Mouse (Mus musculus): Measurements from ENCODE around the gene Ndst4. TPM values are rescaled to one million over a fixed set of nuclear protein-coding genes. Genes with fewer than 3 reads are reported as not detected.

Ndst4 gene
- polyA plus RNA-seq, 1 experiment from 2014 or later = 0.12 TPM

DNA sequence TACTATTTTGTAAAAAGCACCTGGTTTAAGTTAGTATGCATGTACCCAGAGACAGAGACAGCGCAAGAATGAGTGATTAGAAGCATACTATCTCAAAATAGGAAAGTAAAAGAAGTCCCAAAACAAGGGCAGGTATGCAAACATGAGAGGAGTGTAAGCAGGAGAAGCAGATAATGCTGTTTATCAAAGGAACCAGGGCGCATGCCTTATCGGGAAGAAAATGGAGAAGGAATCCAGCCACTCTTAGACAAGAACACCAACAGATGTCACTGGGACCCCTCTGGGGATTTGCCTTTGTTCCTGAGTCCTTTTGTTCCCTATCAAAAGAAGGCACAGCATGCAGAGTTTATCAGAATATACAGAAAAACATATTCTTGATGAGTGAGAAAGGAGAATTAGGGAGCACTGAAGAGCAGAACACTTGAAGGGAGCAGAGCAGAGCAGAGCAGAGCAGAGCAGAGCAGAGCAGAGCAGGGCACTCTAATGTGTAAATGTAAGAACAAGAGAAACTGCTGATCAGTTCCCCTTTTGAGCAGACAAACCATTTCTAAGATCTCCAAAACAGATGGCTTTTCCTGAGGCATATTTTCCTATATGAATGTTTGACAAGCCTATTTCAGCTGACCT, 251.2 kb downstream of the Ndst4 start:
- H3K36me3 ChIP-seq (ENCODE audit: insufficient read depth, low read length) = no peaks in the 10 kb centered on the region
- no peak overlapping the region for H3K4me2 ChIP-seq (replicated peaks; ENCODE audit: low read depth, low read length)
- no peaks in the 10 kb centered on the region for H3K9me3 ChIP-seq (ENCODE audit: low read length)
- H3K4me1 ChIP-seq (ENCODE audit: insufficient read depth, low read length) = no peaks in the 10 kb centered on the region
- H3K27ac ChIP-seq (ENCODE audit: low read length) = no peak overlapping the region
- WGBS = 77% methylated on average over 3 of the region's 3 CpGs
- no peaks in the 10 kb centered on the region for H3K27me3 ChIP-seq (ENCODE audit: insufficient read depth, low read length)
- H3K9ac ChIP-seq (replicated peaks; ENCODE audit: low read length) = no peak overlapping the region
- H3K4me3 ChIP-seq (ENCODE audit: low read length) = no peak overlapping the region
- no peak for ATAC-seq (ENCODE audit: low FRiP score, low TSS enrichment)

DNA sequence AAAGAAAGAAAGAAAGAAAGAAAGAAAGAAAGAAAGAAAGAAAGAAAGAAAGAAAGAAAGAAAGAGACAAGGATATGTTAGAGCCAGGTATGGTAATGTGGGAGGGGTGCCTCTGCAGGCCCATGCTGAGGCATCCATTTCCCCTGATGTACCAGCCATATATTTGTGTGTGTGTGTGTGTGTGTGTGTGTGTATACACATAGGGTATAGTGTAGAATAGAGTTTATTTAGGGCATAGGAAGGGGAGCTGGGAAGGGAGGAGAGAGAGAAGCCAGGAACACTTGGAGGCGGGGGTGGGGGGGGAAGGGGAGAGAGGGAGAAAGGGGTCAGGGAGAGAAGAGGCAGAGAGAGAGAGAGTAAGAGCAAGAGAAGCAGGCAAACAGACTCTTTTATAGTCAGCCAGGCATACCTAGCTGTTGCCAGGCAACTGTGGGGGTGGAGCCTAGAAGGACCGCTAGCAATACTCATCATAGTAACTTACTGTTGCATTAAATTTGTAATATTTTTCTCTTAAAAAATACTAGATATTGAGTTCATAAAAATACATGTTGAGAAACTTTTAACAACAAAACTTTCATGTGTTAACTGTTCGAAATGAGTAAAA, 256.3 kb downstream of the Ndst4 start:
- H3K4me2 ChIP-seq (replicated peaks; ENCODE audit: low read depth, low read length) = no peak overlapping the region
- H3K4me3 ChIP-seq (ENCODE audit: low read length) = no peak overlapping the region
- no peaks in the 10 kb centered on the region for H3K9me3 ChIP-seq (ENCODE audit: low read length)
- no peak overlapping the region for H3K9ac ChIP-seq (replicated peaks; ENCODE audit: low read length)
- WGBS = 69% methylated on average over 3 of the region's 3 CpGs
- no peaks in the 10 kb centered on the region for H3K27me3 ChIP-seq (ENCODE audit: insufficient read depth, low read length)
- H3K4me1 ChIP-seq (ENCODE audit: insufficient read depth, low read length) = no peaks in the 10 kb centered on the region
- no peak for ATAC-seq (ENCODE audit: low FRiP score, low TSS enrichment)
- no peak overlapping the region for H3K27ac ChIP-seq (ENCODE audit: low read length)
- no peaks in the 10 kb centered on the region for H3K36me3 ChIP-seq (ENCODE audit: insufficient read depth, low read length)

- 61% methylated on average over 2 of the region's 2 CpGs for WGBS
Observed at GRCm38 (mm10) chr3:125660884-125661532, 257.1 kb downstream of the Ndst4 start.

GRCm38 (mm10) chr3:125673997-125674794, 270.3 kb downstream of the Ndst4 start:
- no peaks in the 10 kb centered on the region for H3K9me3 ChIP-seq (ENCODE audit: low read length)
- 63% methylated on average over 9 of the region's 9 CpGs for WGBS
- no peak for ATAC-seq (ENCODE audit: low FRiP score, low TSS enrichment)
- no peak overlapping the region for H3K27ac ChIP-seq (ENCODE audit: low read length)
- no peak overlapping the region for H3K4me2 ChIP-seq (replicated peaks; ENCODE audit: low read depth, low read length)
- H3K4me3 ChIP-seq (ENCODE audit: low read length) = no peak overlapping the region
- no peaks in the 10 kb centered on the region for H3K36me3 ChIP-seq (ENCODE audit: insufficient read depth, low read length)
- H3K4me1 ChIP-seq (ENCODE audit: insufficient read depth, low read length) = no peaks in the 10 kb centered on the region
- no peaks in the 10 kb centered on the region for H3K27me3 ChIP-seq (ENCODE audit: insufficient read depth, low read length)
- H3K9ac ChIP-seq (replicated peaks; ENCODE audit: low read length) = no peak overlapping the region

More at GRCm38 (mm10) chr3:125660884-125661532, 257.1 kb downstream of the Ndst4 start:
- no peaks in the 10 kb centered on the region for H3K4me1 ChIP-seq (ENCODE audit: insufficient read depth, low read length)
- no peak overlapping the region for H3K4me3 ChIP-seq (ENCODE audit: low read length)
- no peak overlapping the region for H3K4me2 ChIP-seq (replicated peaks; ENCODE audit: low read depth, low read length)
- no peak overlapping the region for H3K27ac ChIP-seq (ENCODE audit: low read length)
- no peaks in the 10 kb centered on the region for H3K9me3 ChIP-seq (ENCODE audit: low read length)
- ATAC-seq (ENCODE audit: low FRiP score, low TSS enrichment) = no peak
- H3K9ac ChIP-seq (replicated peaks; ENCODE audit: low read length) = no peak overlapping the region
- H3K36me3 ChIP-seq (ENCODE audit: insufficient read depth, low read length) = no peaks in the 10 kb centered on the region
- no peaks in the 10 kb centered on the region for H3K27me3 ChIP-seq (ENCODE audit: insufficient read depth, low read length)

DNA sequence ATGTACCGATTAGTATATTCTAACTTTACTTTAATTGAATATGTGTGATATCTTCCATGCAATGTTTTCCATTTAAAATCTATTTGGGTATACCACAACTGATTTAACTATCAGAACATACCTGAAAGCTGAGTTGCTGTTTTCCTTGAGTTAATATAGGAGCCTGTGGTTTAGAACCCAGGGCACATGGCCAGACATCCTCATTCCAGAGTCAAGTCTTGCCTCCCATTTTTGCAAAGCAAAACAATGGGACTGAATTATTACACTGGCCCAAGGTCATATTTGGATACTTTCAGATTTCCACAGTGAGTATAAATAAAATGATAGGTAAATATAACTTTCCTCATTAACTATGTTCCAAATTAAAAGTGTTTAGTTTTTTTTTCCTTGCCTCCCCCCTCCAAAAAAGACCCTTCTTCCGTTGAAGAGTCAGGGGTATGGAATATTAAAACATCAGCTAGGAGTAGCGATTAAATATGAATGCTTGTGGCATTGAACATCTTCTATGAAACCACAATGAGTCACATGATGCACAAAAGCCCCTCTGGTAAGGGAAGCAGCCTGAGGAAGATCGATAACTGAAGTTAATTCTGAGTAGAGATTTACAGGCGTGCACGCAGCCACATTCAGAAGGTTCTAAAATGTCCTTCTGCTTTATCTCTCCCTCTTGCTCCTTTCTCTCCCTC, 271.5 kb downstream of the Ndst4 start:
- Histone ChIP-seq H3K27me3 (ENCODE audit: insufficient read depth, low read length) (no peaks in the 10 kb centered on the region), H3K27ac (ENCODE audit: low read length) (no peak overlapping the region), H3K4me3 (ENCODE audit: low read length) (no peak overlapping the region), H3K4me2 (replicated peaks; ENCODE audit: low read depth, low read length) (no peak overlapping the region), H3K36me3 (ENCODE audit: insufficient read depth, low read length) (no peaks in the 10 kb centered on the region), H3K4me1 (ENCODE audit: insufficient read depth, low read length) (no peaks in the 10 kb centered on the region), H3K9me3 (ENCODE audit: low read length) (no peaks in the 10 kb centered on the region), H3K9ac (replicated peaks; ENCODE audit: low read length) (no peak overlapping the region)
- WGBS = 84% methylated on average over 6 of the region's 6 CpGs
- no peak for ATAC-seq (ENCODE audit: low FRiP score, low TSS enrichment)

GRCm38 (mm10) chr3:125678924-125679323, 275.0 kb downstream of the Ndst4 start:
- no peak overlapping the region for H3K4me3 ChIP-seq (ENCODE audit: low read length)
- no peak overlapping the region for H3K9ac ChIP-seq (replicated peaks; ENCODE audit: low read length)
- H3K9me3 ChIP-seq (ENCODE audit: low read length) = no peaks in the 10 kb centered on the region
- no peaks in the 10 kb centered on the region for H3K36me3 ChIP-seq (ENCODE audit: insufficient read depth, low read length)
- H3K27ac ChIP-seq (ENCODE audit: low read length) = no peak overlapping the region
- no peaks in the 10 kb centered on the region for H3K4me1 ChIP-seq (ENCODE audit: insufficient read depth, low read length)
- WGBS = 79% methylated on average over 9 of the region's 9 CpGs
- no peaks in the 10 kb centered on the region for H3K27me3 ChIP-seq (ENCODE audit: insufficient read depth, low read length)
- 0 out of 2 replicates have a peak, but pooled peaks have one; percentile 49 for ATAC-seq (ENCODE audit: low FRiP score, low TSS enrichment)
- H3K4me2 ChIP-seq (replicated peaks; ENCODE audit: low read depth, low read length) = no peak overlapping the region; the same call in 1 of the 2 replicates

GRCm38 (mm10) chr3:125683460-125684230, 279.8 kb downstream of the Ndst4 start:
- no peaks in the 10 kb centered on the region for H3K9me3 ChIP-seq (ENCODE audit: low read length)
- WGBS = 48% methylated on average over 8 of the region's 8 CpGs
- no peak overlapping the region for H3K27ac ChIP-seq (ENCODE audit: low read length)
- H3K4me1 ChIP-seq (ENCODE audit: insufficient read depth, low read length) = no peaks in the 10 kb centered on the region
- no peak overlapping the region for H3K4me2 ChIP-seq (replicated peaks; ENCODE audit: low read depth, low read length)
- no peak overlapping the region for H3K9ac ChIP-seq (replicated peaks; ENCODE audit: low read length)
- ATAC-seq (ENCODE audit: low FRiP score, low TSS enrichment) = no peak
- no peak overlapping the region for H3K4me3 ChIP-seq (ENCODE audit: low read length)
- no peaks in the 10 kb centered on the region for H3K36me3 ChIP-seq (ENCODE audit: insufficient read depth, low read length)
- H3K27me3 ChIP-seq (ENCODE audit: insufficient read depth, low read length) = no peaks in the 10 kb centered on the region

- H3K36me3 ChIP-seq (ENCODE audit: insufficient read depth, low read length) = no peaks in the 10 kb centered on the region
- 87% methylated on average over 1 of the region's 1 CpGs for WGBS
Observed at GRCm38 (mm10) chr3:125684583-125684982, 280.7 kb downstream of the Ndst4 start.

GRCm38 (mm10) chr3:125687601-125688000, 283.7 kb downstream of the Ndst4 start:
- Histone ChIP-seq H3K9me3 (ENCODE audit: low read length) (no peaks in the 10 kb centered on the region), H3K36me3 (ENCODE audit: insufficient read depth, low read length) (no peaks in the 10 kb centered on the region), H3K4me2 (replicated peaks; ENCODE audit: low read depth, low read length) (no peak overlapping the region), H3K27me3 (ENCODE audit: insufficient read depth, low read length) (no peaks in the 10 kb centered on the region), H3K27ac (ENCODE audit: low read length) (no peak overlapping the region), H3K4me3 (ENCODE audit: low read length) (no peak overlapping the region), H3K4me1 (ENCODE audit: insufficient read depth, low read length) (no peaks in the 10 kb centered on the region), H3K9ac (replicated peaks; ENCODE audit: low read length) (no peak overlapping the region)
- no peak for ATAC-seq (ENCODE audit: low FRiP score, low TSS enrichment)
- WGBS = 64% methylated on average over 2 of the region's 2 CpGs

More at GRCm38 (mm10) chr3:125684583-125684982, 280.7 kb downstream of the Ndst4 start:
- H3K9me3 ChIP-seq (ENCODE audit: low read length) = no peaks in the 10 kb centered on the region
- H3K4me3 ChIP-seq (ENCODE audit: low read length) = no peak overlapping the region
- no peak for ATAC-seq (ENCODE audit: low FRiP score, low TSS enrichment)
- no peak overlapping the region for H3K27ac ChIP-seq (ENCODE audit: low read length)
- no peaks in the 10 kb centered on the region for H3K27me3 ChIP-seq (ENCODE audit: insufficient read depth, low read length)
- H3K9ac ChIP-seq (replicated peaks; ENCODE audit: low read length) = no peak overlapping the region
- H3K4me2 ChIP-seq (replicated peaks; ENCODE audit: low read depth, low read length) = no peak overlapping the region
- no peaks in the 10 kb centered on the region for H3K4me1 ChIP-seq (ENCODE audit: insufficient read depth, low read length)
